Mouse (Mus musculus): ENCODE data around the gene Atg101. TPM values are rescaled to one million over a fixed set of nuclear protein-coding genes. Genes with fewer than 3 reads are reported as not detected.

The Atg101 gene
- total RNA-seq, 2 experiments from 2014 or later: 41.1 to 43.3 TPM

DNA sequence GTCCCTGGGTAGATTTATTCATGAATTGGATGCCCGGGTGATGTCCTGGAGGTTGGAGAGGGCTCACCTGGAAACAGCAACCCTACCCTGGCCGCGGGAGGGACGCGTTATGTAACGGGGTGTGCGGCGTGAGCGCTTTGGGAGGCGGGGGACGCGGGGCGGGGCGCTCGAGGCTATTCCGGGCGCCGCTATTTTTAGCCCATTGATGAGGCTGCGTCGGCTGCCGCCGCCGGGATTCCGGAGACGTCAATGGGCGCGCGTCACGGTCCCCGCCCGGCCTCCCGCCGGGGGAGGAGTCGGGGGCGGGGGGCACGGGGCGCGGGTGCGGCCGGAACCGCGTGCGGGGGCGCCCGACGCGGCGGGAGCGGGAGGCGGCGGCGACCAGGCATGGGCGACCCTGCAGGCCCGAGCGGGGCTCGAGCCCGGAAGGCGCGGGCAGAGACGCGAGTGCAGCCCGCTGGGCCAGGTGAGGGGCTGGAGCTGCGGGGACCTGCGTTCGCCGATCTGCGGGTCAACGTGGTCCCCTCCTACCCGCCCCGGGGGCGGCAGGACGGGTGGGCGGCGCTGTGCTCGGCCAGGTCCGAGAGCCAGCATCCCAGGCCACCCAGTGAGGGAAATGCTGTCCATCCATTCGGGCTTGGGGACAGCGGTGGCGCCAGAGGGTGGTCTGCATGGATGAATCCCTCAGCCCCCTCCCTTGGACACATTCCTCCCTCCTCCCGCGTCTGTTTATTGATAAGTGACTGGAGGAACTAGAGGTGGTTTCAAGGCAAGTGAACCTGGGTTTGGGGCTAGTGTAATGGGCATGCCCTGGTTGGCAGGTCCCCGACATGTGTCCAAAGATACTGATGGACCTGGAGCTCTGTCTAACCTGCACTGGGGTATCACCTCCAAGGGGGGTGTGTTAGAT lies 29.9 kb upstream of the Atg101 start, which contains the start of gene Nr4a1:
Nr4a1 (plus strand) TSS at position 384 of the 910 bp plus-strand sequence.
- peak in 1 of 2 experiments; percentile 75 for DNase-seq (ENCODE audit: low spot score in 2 of 2)

DNA sequence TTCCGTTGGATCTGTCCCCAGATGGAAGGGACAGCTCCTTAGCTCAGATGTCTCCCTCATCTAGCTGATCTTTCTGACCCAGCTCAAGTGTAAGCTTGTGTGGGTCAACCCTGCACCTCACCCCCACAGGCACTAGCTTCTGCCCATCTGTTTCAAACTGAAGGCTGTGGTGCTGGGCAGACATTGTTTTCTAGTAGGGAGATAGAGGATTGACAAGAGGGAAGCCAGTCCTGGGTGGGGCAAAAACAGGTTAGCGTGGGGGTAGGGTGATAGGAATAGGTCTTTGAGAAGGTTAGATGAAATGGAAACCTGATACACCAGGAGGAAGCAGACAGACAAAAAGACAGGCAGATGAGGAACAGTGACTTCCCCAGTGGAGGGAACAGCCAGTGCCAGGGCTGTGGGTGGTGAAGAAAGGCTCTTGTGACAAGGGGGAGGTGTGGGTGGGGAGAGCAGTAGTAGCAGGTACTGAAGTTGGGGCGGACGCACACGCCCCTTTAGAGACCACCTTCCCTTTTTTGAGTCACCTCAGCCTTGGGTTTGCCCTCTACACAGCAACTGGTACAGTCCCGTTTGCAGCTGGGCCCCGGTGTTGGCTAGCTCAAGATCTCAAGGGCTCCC lies 28.1 kb upstream of the Atg101 start:
- DNase-seq (ENCODE audit: low spot score in 2 of 2): no peak

DNA sequence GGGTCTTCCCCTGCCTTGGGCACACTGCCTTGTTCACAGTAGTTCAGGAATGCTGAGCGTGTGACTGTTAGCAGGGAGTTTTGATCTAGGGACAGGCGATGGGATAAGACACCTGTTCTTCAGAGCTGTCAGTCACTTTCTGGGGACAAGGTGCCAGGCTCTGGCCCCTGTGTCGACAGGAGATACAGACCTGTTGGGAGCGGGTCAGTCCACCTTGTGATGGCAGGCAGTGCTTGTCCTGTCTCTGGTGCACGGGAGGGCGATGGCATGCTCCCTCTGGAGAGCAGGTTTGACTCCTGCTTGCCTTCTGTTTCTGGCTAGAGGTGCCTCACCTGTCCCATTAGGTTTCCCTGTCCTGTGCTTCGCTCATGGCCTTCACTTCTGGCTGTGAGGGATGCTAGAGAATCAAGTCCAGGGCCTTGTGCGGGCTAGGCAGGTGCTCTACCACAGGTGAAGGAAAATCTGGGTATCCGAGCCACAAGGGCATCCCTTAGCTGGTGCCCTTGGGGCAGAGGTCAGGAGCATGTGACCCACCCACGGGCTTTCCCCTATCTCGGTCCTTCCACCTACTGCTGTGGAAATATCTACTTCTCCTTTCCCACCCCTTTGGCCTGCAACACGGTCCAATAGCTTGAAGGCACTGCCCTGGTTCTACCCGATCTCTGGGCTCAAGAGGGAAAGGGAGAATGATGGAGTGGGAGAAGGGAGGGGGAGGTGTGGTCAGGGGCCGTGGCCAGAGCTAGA lies 27.4 kb upstream of the Atg101 start:
- no peak for DNase-seq (ENCODE audit: low spot score in 2 of 2)

DNA sequence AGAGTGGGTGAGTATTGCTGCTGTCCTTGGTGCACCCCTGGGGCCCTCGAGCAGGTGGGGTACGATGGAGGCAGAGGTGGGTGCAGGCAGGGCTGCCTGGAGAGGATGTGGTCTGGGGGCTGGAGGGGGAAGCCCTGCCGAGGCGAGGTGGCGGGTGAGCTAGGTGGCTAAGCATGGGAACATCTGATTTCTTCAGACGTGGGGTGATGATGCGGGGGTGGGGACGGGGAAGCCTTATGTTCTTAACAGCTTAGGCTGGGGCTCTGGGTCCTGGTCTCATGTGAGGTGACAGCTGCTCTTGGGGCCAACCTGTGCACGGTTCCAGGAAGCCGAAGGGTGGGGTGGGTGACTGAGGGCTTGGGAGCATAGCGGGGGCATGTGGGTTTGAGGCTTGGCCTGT lies 25.7 kb upstream of the Atg101 start:
- no peak for DNase-seq (ENCODE audit: low spot score in 2 of 2)

DNA sequence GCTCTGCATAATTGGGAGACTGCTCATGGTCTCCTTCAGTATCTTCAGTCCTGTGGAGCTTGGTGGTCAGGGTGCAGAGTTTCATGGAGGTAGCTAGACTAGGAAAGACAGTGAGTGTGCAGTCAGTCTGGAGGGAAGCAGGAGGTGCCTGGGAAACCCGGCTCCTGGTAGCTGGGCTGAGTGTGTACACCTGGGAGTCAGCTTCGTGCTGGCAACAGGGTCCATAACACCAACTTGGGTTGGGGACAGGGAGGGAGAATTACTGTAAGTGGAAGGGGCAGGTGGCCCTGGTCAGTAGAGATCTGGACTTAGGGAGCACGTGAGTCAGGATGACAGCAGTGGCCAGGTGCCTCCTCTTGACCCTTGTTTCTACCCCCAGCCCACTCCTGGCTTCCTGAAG lies 24.1 kb upstream of the Atg101 start:
- no peak for DNase-seq (ENCODE audit: low spot score in 2 of 2)

DNA sequence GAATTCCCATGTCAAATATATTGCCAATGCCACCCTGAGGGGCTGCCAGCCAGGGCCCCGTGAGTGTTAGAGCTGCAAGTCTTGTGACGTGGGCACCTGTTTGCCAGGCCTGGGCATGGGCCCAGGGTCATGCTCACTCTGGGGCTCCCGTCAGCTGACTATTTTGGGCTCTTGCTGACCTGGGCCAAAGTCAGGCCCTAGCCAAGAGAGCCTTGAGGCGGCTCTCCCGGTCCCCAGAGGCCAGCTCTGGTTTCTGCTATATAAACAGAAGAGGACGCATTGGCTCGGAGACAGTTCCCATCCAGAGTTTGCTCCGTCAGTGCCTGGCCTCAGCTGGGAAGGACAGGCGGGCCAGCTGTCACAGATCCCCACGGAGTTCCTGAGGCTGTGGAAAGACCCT lies 23.7 kb upstream of the Atg101 start:
- DNase-seq (ENCODE audit: low spot score in 2 of 2): no peak

DNA sequence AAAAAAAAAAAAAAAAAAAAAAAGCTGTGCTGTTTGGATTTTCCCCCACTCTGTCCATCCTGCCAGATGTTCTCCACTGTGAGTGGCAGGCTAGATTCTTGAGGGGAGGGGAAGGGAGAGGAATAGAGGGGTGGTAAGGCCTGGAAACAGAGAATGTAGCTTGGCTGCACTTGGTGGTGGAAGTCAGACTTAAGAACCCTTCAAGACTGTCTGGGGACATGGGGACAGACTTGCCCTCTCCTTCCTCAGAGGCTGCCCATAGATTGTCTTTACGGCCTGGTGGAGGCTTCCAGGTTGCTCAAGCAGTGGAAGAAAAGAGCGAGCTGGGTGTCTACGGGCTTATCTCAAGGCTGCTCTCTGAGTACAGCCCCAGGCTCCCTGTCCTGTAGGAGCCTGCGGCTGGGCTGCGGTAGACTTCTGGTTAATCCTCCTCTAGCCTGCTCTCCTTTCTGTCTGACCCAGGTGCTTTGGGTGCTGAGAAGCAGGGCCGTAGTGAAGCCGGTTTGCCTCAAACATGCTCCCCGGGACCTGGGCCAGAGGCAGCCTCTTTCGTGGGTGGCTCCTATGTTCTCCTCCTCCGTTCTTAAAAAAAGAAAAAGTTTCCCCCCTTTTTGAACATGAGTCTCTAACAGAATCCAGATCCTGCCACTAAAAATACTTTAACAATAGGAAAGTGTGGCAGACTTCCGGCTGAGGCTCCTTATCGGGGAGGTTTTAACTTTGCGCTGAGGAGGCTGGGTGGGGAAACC lies 23.0 kb upstream of the Atg101 start:
- no peak for DNase-seq (ENCODE audit: low spot score in 2 of 2)

DNA sequence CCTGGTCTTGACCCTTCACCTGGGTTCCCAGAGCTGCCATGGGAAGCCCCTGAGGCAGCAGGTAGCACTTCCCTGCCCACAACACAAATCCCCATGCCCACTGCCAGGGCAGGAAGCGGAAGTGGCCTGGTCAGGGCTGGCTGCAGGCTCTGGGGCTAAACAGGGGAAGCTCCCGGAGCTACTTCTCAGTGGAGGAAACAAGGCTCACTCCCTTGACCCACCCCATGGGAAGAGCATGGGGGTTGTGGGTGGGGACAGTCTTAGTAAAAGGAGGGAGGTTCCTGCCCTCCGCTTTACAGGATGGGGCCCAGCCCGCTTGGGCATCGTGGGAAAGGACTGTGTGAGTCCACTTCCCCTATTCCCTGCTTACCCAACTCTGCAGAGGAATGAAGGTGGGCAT lies 21.6 kb upstream of the Atg101 start:
- DNase-seq (ENCODE audit: low spot score in 2 of 2): no peak

DNA sequence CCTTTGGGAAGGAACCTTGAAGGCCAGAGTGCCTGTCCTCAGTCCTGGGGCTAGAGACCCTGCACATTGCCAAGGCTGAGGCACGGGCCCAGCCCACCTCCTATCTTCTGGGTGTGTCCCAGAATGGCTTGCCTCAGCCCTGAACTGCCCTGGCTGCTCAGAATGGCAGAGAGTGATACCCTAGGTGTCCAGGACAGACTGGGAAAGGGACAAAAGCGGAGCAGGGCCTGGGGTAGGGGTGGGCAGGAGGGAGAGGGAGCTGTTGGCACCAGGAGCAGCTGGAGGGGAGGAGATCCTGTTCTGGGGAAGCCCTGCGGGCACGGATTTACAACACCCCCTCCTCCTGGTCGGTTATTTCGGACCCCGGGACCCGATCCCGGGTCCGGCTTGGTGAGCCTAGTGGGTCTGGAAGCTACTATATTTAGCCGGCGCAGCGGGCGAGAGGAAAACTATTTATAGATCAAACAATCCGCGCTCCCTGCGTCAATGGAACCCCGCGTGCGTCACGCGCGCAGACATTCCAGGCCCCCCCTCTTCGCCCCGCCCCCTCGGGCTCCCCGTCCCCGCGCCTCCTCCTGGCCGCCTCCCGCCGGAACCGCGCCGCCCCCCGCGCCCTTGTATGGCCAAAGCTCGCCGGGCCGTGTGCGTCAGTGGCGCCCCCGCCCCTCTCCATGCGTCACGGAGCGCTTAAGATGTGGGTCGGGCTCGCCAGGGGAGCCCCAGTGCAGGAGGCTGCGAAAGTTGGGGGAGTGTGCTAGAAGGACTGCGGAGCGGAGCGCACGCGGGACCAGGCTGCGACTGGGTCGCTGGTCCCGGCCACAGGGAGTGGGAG lies 17.7 kb upstream of the Atg101 start:
- peak; percentile 86 to 92 for DNase-seq (ENCODE audit: low spot score in 2 of 2)

DNA sequence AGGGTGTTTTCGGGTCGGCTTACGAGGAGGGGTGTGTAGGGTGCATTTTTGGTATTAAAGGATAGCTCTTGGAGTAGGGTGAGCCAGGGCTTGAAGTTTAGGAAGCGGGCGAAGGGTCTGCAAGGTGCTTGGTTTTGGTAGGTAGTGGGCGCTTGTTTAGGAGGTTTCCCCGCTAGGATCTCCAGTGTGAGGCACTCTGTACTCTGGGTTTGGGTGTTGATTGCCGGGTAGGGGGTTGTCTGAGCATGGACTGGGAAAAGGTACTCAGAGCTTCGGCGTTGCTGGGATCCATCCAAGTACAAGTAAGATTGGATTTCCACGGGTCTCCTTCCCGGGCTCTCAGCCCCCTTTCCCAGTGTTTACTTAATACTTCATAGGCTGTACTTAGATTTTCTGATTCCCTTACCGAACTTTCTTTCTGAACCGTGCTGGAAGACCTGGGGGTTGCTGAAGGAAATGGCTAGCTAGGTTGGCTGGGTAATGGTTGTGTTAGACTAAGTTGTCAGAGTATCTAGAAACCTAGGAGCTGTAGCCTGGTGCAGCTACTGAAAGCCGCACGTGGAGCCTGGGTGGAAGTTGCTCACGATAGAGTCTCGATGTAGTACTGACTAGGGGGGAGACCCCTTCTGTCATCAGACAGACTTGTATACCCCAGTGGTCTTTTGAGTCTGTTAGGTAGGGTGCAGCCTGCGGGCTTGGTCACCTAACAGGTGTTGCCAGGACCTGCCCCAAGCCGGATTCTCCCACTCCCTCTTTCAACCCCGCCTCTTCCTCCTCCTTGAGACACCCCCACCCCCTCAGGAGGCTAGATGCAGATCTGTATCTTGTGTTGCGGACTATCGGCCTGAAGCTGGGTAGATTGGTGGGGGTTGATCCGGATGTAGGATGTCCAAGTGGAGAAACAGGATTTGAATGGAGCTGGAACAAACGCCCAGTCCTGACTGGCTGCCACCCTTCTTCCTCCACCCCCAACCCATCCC lies 16.7 kb upstream of the Atg101 start:
- no peak for DNase-seq (ENCODE audit: low spot score in 2 of 2)

DNA sequence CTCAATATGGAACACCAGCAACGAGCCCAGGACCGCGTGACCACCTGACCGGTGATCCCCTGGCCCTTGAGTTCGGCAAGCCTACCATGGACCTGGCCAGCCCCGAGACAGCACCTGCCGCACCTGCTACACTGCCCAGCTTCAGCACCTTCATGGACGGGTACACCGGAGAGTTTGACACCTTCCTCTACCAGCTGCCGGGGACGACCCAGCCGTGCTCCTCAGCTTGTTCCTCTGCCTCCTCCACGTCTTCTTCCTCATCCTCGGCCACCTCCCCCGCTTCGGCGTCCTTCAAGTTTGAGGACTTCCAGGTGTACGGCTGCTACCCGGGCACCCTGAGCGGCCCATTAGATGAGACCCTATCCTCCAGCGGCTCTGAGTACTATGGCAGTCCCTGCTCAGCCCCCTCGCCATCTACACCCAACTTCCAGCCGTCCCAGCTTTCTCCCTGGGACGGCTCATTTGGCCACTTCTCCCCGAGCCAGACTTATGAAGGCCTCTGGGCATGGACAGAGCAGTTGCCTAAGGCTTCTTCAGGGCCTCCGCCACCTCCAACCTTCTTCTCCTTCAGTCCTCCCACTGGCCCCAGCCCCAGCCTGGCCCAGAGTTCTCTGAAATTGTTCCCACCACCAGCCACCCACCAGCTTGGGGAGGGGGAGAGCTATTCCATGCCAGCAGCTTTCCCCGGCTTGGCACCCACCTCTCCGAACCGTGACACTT lies 13.8 kb upstream of the Atg101 start:
- no peak for DNase-seq (ENCODE audit: low spot score in 2 of 2)

DNA sequence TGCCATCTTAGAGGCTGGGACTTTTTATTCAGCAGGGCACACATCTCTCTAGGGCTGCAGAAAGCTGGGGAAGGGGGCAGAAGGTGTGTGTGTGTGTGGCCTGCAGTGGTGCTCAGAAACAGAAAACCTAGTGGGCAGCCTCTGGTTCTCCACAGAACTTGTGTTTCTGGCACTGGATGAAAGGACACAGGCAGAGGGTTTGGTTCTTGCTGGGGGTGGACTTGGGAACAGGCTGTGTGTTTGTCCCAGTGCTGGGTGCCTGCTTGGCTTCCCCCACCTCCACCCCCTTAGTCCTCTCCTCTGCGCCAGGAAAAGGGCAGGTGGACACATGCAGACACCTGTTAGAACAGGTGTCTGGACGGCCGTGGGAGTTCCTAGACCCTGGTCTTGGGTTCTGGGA lies 13.0 kb upstream of the Atg101 start:
- DNase-seq (ENCODE audit: low spot score in 2 of 2): no peak

DNA sequence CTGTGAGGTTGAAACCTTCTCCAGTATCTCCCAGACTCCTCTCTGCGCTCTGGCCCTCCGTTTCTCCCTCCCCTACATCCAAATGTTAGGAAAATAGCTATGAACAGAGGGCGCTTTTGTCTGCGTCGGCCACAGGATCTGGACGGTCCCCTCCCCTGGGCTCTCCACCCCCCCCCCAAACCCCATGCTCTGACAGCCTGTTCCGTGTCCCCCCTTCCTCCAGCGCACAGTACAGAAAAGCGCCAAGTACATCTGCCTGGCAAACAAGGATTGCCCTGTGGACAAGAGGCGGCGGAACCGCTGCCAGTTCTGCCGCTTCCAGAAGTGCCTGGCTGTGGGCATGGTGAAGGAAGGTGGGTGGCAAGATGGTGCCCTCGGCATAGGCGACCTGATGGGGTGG lies 12.6 kb upstream of the Atg101 start:
- DNase-seq (ENCODE audit: low spot score in 2 of 2): no peak

DNA sequence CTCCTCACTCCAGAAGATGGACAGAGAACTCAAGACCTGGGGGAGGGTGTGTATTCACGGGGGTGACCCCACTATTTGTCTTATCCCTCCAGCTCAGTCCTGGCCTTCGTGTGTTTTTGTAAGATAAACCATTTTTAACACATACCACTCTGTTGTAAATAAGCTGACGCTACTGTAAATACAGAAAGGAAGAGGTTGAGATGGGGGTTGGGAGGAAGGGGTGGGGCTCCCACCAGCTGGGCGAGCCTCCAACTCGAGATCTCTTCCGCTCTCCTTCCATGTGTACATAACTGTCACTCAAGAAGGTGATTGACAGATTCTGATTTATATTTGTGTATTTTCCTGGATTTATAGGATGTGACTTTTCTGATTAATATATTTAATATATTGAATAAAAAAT lies 9.7 kb upstream of the Atg101 start:
- no peak for DNase-seq (ENCODE audit: low spot score in 2 of 2)

DNA sequence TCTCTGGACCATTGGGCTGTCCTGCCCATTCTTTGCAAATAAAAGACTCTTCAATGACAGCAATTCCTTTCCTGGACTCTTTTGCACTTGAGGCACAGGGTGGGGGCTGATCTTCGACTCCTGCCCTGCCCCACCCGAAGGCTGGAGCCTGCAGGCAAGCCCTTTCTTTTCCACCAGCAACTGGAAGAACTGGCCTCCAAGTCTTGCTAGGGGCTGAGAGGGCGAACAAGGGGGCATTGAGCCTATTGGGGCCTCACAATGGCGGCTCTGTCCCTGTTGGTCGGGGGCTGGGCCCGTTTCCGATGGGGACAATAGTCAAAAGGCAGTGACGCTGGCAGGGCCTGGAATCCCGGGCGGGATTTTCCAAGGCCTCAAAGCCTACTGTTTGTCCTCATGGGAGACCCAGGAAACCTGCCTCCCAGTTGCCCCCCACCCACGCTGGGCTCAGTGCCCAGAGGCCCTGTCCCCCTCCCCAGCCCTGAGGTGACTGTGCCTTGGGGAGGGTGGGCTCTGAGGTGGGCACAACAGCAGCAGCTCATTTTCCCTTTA lies 6.6 kb upstream of the Atg101 start:
- DNase-seq (ENCODE audit: low spot score in 2 of 2): peak; percentile 49 to 60

DNA sequence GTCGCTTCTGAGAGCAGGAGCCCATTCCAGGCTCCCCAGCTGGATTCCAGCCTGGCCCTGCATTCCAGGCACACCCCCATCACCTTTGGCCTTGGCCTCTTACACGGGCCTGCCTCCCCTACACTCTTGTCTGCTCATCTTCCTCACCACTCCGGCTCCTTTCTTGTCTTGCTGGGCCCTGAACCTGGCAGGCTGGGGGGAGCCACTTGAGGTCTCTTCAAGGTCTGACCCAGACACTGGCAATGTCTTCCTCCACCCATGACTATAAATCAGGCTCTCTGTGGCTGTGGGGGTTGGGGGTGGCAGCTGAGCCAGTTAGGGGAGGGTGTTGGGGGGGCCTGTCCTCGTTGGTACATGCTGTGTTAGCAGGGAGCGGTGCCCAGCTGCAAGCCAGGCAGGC lies 5.5 kb upstream of the Atg101 start:
- DNase-seq (ENCODE audit: low spot score in 2 of 2): no peak

DNA sequence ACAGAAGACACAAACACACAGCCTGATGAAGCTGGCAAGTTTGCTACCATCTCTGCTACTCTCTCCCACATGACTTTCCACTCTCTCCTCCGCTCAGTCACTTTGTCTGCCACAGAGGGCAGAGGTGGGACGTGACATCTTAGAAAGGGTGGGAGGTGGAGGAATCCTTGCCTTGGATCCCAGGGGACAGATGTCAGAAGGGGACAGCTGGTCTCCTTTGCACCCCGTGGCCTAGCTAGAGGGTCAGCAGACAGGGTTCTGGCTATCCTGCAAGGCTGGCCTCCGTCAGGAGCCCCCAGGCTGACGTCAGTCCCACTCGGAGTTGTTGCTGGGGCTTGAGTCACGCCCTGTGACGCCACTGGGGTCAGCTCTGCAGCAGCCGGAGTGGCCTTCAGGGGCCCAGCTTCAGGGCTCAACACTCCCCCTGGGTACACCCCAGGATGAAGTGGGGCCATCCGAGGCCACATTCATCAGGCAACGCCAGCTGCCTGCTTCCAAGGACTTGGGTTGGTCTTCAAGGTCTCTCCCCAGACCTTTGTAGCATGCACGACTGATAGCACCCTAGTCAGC lies 4.6 kb upstream of the Atg101 start:
- no peak for DNase-seq (ENCODE audit: low spot score in 2 of 2)

DNA sequence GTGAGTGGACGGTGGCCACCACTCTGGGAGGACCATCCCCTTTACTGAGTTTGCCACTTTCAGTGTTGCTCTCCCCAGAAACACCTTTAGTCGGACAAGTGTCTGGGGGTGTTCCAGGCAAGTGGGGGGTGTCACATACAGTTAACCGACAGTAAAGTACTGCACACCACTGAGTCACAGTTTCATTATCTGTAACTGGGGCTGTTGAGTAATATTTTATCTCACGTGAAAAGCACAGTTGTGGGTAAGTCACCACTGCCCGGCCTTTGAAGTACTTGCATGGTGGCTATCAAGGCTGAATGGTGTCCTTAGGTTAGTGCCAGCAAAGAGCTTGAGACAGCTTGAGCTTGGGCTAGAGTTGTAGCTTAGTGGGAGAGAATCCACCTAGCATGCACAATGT lies 1.6 kb upstream of the Atg101 start:
- no peak for DNase-seq (ENCODE audit: low spot score in 2 of 2)

Measured in layer of hippocampus, postnatal 10 days (tissue).